Mouse (Mus musculus): ENCODE data around the gene Mlec. TPM values are rescaled to one million over a fixed set of nuclear protein-coding genes. Genes with fewer than 3 reads are reported as not detected.
"Not testable (repeated sequence)": the region's sequence is repeated elsewhere in the genome, so short reads cannot be mapped to it uniquely, and the experiment has no call there.

Mlec gene
- total RNA-seq, 2 experiments from 2014 or later: 87.8 to 89.8 TPM

- TF ChIP-seq CTCF (IDR thresholded peaks at IDR 0.05): no peak
- DNase-seq (ENCODE audit: extremely low spot score in 1 of 2, low spot score in 2 of 2): no peak
- peak overlapping the region; percentile 57 for H3K27ac ChIP-seq
- intact Hi-C loops (cut with DNase I): loop anchor here (5.0 kb wide), 1 partner anchor 183 kb away; no protein-coding TSS in a partner anchor
- H3K4me3 ChIP-seq: no peak overlapping the region
Measured at GRCm38 (mm10) chr5:115160655-115161054, 2.7 kb upstream of the Mlec start.

- DNase-seq (ENCODE audit: extremely low spot score in 1 of 2, low spot score in 2 of 2): no peak
- Histone ChIP-seq H3K4me3 (peak overlapping the region; percentile 96), H3K27ac (peak overlapping the region; percentile 96)
- TF ChIP-seq CTCF (IDR thresholded peaks at IDR 0.05): no peak
- intact Hi-C loops (cut with DNase I): no loop called here
Measured at GRCm38 (mm10) chr5:115159165-115159564, 1.2 kb upstream of the Mlec start.

DNA sequence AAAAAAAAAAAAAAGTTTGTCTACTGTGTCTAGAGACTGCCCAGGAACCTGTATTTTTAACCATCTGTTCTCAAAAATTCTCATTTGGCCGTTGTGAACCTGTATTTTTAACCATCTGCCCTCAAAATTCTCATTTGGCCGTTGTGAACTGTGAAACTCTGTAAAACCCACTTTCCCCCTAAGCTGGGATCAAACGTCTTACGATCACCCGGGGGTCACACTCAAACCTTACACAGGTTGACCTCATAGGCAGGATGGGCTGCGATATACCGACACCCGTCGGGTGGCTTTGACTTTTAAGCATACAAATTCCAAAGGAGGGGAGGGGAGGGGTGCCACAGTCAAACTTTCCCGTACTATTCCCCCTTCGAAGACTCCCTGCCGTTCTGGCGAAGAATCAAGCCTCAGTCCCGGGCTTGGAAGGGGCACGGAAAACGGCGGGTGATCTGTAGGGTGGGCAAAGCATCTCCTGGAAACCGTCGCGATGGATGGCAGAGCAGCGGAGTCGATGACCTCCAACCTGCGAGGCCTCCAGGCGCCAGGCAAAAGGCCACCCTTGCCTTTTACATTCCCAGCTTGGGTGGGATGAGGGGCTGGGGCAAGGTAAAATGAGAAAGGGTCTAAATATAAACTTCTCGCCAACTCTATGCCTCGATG, 918 bp downstream of the Mlec start:
- intact Hi-C loops (cut with DNase I): loop anchor here (2.0 kb wide), 2 partner anchors 22 to 32 kb away; partner anchors contain the start of gene Unc119b
- DNase-seq (ENCODE audit: extremely low spot score in 1 of 2, low spot score in 2 of 2): no peak
- H3K4me3 ChIP-seq: peak overlapping the region; percentile 96
- H3K27ac ChIP-seq: peak overlapping the region; percentile 96
- TF ChIP-seq CTCF (IDR thresholded peaks at IDR 0.05): no peak

GRCm38 (mm10) chr5:115156401-115156800, 1.6 kb downstream of the Mlec start:
- Histone ChIP-seq H3K27ac (no peak overlapping the region), H3K4me3 (peak overlapping the region; percentile 34)
- no peak for DNase-seq (ENCODE audit: extremely low spot score in 1 of 2, low spot score in 2 of 2)
- no peak for TF ChIP-seq CTCF (IDR thresholded peaks at IDR 0.05)
- intact Hi-C loops (cut with DNase I): loop anchor here (2.0 kb wide), 2 partner anchors 22 to 32 kb away; partner anchors contain the start of gene Unc119b

DNA sequence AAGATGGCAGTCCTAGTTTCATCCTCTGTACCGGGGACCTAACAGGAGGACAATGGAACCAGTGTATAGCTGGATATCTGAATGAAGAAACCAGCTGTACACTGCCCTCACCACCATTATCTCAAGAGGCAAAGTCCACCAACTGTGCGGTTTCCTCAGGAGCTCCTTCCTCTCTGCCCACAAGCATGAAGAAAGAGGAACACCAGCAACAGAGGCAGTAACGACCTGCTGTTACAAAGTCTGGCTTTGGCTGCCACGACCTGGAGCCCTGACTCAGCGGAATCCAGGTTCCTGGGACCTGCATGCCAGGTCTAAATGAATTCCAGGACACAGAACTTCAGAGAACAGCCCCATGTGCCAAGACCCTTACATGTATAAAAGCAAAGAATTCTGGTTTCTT, 2.1 kb downstream of the Mlec start:
- no peak for DNase-seq (ENCODE audit: extremely low spot score in 1 of 2, low spot score in 2 of 2)
- Histone ChIP-seq H3K27ac (no peak overlapping the region), H3K4me3 (peak overlapping the region; percentile 34)
- intact Hi-C loops (cut with DNase I): loop anchor here (2.0 kb wide), 2 partner anchors 21 to 31 kb away; partner anchors contain the start of gene Unc119b
- no peak for TF ChIP-seq CTCF (IDR thresholded peaks at IDR 0.05)

DNA sequence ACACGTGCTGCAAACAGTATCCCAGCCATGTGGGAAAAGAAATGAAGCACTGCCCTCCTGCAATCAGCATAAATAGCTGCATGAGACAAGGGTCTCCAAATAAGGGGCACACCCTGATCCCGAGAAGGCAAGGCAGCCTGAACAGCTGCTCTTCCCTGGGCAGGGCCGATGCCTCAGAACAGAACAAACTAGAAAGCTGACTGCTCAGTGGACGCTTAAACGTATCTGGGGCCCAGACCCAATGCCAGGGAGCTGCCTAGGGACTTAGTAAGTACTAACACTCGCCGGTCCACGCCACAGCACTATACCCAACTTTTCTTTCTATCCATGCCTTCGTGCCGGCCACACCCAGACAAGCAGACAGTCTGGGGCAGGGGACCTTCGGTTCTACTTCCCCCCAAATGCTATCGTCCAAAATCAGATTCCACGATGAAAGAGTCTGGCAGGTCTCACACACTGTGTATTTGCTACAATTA, 2.8 kb downstream of the Mlec start:
- Histone ChIP-seq H3K4me3 (peak overlapping the region; percentile 15), H3K27ac (no peak overlapping the region; the same call in 1 of the 2 replicates)
- no peak for TF ChIP-seq CTCF (IDR thresholded peaks at IDR 0.05)
- intact Hi-C loops (cut with DNase I): no loop called here
- no peak for DNase-seq (ENCODE audit: extremely low spot score in 1 of 2, low spot score in 2 of 2)

DNA sequence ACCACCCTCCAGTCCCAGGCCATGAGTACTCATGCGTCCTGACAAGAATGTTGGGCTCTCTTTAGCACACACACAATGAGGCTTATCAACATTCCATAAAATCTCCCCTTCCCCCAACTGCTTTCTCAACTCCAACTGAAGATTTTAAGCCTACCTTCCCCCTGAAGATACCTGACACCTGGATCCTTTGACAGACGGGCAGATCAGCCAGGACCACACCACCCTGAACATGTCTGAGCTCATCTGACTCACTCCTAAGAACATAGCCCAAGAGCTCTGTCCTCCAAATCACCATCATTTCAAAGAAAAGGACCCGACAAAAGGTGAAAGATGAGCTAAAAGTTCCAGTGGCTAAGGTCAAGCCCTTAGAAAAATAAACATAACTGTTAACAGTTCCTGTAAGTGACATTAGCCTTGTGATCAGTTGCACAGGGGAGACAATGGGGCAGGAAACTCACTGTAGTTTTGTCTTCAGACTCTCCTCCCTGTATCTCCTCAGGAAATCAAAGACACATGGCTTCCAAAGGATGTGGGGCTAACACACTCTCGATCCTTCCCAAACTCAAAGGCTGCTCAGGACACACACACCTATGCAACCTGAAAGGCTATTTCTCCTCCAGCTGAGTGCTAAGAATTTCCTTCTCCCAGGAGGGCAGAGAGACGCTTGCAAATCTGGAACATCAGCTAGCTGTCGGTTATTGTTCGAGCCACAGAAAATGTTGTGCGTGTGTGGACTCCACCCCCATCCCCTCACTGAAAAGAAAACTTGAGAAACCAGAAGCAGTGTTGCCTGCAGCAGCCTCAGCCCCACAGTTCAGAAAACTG, 5.6 kb downstream of the Mlec start:
- intact Hi-C loops (cut with DNase I): no loop called here
- Histone ChIP-seq H3K27ac (no peak overlapping the region), H3K4me3 (no peak overlapping the region)
- no peak for TF ChIP-seq CTCF (IDR thresholded peaks at IDR 0.05)
- no peak for DNase-seq (ENCODE audit: extremely low spot score in 1 of 2, low spot score in 2 of 2)

DNA sequence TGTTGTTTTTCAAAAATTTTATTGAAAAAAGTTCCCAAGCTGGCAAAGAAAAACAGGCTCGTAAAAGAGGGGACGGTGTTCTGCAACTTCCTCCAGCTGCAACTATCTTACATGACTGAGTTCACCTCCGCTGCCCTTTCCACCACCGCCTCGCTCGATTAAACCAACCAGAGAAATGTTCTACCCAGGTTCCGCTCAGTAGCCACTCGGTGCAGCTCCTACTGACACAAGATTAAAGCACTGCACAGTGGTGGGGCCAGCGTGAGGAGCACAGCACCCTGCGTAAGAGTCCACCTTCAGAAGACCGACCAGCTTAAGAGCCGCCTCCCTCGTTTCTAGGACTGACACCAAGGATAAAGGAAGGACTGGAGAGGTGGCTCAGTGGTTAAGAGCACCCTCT, 6.5 kb downstream of the Mlec start:
- H3K4me3 ChIP-seq: no peak overlapping the region
- intact Hi-C loops (cut with DNase I): no loop called here
- DNase-seq (ENCODE audit: extremely low spot score in 1 of 2, low spot score in 2 of 2): no peak
- no peak overlapping the region for H3K27ac ChIP-seq
- no peak for TF ChIP-seq CTCF (IDR thresholded peaks at IDR 0.05)

GRCm38 (mm10) chr5:115150991-115151390, 7.0 kb downstream of the Mlec start:
- H3K27ac ChIP-seq: no peak overlapping the region
- intact Hi-C loops (cut with DNase I): no loop called here
- H3K4me3 ChIP-seq: no peak overlapping the region
- no peak for TF ChIP-seq CTCF (IDR thresholded peaks at IDR 0.05)
- DNase-seq (ENCODE audit: extremely low spot score in 1 of 2, low spot score in 2 of 2): no peak

DNA sequence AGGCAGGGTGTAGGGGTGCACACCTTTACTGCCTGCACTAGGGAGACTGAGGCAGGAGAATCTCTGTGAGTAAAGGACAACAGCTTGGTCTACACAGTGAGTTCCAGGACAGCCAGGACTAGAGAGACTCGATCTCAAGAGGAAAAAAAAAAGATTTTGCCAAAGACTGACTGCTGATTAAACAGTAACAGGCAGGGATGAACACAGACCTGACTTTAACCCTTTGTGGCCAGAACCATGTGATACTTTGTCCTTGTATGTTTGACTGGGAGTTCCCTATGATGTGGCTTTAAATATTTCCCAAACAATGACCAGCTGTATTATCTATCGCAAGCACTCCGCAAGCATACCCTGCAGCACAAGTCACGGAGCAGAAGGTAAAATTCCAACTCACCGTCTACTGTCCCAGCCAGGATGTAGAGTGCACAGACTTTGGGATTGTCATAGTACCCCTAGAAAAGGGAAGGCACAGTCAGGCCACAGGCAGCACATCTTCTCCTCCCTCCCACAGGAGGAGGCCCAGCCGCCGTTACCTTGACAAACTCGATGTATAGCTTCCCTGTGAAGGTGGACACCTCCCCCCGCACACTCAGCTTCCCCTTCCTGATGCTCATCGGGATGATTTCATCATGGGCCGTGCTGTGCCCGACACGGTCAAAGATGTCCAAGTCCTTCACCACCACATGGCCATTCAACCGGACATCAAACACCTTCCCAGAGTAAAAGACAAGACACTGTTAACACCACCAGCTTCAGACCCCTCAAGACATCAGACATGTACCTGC, 8.1 kb downstream of the Mlec start:
- intact Hi-C loops (cut with DNase I): no loop called here
- Histone ChIP-seq H3K4me3 (no peak overlapping the region), H3K27ac (no peak overlapping the region)
- no peak for TF ChIP-seq CTCF (IDR thresholded peaks at IDR 0.05)
- no peak for DNase-seq (ENCODE audit: extremely low spot score in 1 of 2, low spot score in 2 of 2)

GRCm38 (mm10) chr5:115148872-115149271, 9.1 kb downstream of the Mlec start:
- H3K4me3 ChIP-seq; H3K27ac ChIP-seq; DNase-seq (ENCODE audit: extremely low spot score in 1 of 2, low spot score in 2 of 2); intact Hi-C loops (cut with DNase I): not testable (repeated sequence)

Data from left cerebral cortex, adult 2 months (tissue).